Mouse (Mus musculus): ENCODE results near the gene Arid3b. TPM values are rescaled to one million over a fixed set of nuclear protein-coding genes. Genes with fewer than 3 reads are reported as not detected.

Arid3b gene
- total RNA-seq, 2 experiments from 2014 or later: 10.9 to 14.8 TPM

DNA sequence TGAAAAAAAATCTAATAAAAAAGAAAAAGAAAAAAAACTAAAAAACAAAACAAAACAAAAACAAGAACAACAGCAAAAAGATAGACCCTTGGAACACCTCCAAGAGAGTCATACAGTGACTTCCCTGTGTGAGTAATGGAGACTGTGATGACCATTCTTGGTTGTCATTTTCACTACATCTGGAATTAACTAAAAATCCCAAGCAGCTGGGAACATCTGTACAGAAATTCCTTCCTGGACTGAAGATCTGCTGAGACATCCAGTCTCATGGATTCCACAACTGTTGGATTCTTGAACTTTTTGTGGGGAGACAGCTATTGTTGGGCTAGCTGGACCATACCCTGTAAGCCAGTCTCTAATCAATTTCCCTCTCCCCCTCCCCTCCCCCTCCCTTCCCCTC lies 27.7 kb upstream of the Arid3b start:
- no peak for TF ChIP-seq CTCF (IDR thresholded peaks at IDR 0.05)
- intact Hi-C loops (cut with DNase I): no loop called here

DNA sequence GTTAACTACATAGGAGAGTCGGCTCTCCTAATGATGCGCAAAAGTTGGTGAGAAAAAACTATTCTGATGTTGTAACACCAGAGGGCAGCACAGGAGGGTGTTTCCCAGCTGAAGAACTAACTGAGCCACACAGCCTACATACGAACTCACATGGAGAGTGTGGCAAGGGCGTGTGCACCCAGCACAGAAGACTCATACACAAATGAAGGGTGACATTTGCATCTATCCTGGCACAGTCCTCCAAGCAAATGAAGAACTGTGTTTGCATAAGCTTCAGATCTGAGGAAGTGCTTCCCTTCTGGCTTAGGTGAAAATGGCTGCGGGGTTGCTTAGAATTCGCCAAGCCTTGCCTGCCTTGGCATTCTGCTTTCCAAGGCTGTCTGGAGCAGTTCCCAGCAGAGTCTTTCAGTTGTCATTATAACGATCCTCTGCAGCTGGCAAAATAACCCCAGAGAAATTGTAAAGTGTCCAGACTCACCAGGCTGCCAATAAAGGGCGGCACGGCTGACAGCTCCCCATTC lies 25.4 kb upstream of the Arid3b start:
- peak; percentile 51 to 59 for DNase-seq (ENCODE audit: extremely low spot score in 1 of 2, low spot score in 2 of 2)
- TF ChIP-seq CTCF (IDR thresholded peaks at IDR 0.05): peak; percentile 75
- intact Hi-C loops (cut with DNase I): loop anchor here (1.0 kb wide), 1 partner anchor 136 kb away; no protein-coding TSS in a partner anchor
- Histone ChIP-seq H3K4me3 (peak overlapping the region; percentile 16; the same call in 1 of the 2 replicates), H3K27ac (peak overlapping the region; percentile 47; the same call in 1 of the 2 replicates)

More for the DNA sequence above, 27.7 kb upstream of the Arid3b start:
- no peak overlapping the region for H3K27ac ChIP-seq
- no peak for DNase-seq (ENCODE audit: extremely low spot score in 1 of 2, low spot score in 2 of 2)
- H3K4me3 ChIP-seq: no peak overlapping the region

DNA sequence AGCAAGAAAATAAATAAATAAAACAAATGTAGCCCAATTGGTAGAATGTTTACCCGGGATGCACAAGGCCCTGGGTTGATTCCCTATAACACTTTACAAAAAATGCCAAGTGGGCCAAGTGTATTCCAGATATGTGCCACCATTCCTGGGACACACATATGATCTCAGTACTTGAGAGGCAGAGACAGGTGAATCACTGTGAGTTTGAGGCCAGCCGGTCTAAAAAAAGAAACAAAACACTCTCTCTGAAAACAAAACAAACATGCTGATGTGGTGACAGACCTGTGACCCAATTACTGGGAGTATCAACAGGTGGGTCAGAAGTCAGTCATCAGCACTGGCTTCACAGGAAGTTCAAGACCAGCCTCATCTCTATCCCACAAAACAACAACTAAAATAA lies 19.9 kb upstream of the Arid3b start:
- TF ChIP-seq CTCF (IDR thresholded peaks at IDR 0.05): no peak
- intact Hi-C loops (cut with DNase I): no loop called here
- H3K4me3 ChIP-seq: no peak overlapping the region
- H3K27ac ChIP-seq: no peak overlapping the region
- no peak for DNase-seq (ENCODE audit: extremely low spot score in 1 of 2, low spot score in 2 of 2)

DNA sequence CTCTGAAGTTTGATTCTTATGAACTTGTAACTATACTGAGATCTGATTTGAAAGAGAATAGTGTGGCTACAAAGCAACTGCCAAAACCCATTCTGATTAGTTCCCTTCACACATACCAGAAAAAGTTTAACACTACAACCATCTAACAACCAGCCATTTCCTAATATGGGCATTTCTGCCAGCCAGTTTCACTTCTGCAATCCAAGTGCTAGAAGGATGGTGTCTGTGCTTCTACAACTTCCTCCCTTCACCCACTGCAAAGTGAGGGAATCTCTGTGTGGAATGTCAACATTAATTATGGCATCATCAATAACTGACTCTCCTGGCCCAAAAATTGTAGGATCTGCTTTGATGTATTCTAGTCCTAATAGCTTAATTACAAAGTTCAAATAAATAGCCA lies 17.7 kb upstream of the Arid3b start:
- Histone ChIP-seq H3K4me3 (no peak overlapping the region), H3K27ac (no peak overlapping the region)
- intact Hi-C loops (cut with DNase I): no loop called here
- DNase-seq (ENCODE audit: extremely low spot score in 1 of 2, low spot score in 2 of 2): no peak
- TF ChIP-seq CTCF (IDR thresholded peaks at IDR 0.05): no peak

DNA sequence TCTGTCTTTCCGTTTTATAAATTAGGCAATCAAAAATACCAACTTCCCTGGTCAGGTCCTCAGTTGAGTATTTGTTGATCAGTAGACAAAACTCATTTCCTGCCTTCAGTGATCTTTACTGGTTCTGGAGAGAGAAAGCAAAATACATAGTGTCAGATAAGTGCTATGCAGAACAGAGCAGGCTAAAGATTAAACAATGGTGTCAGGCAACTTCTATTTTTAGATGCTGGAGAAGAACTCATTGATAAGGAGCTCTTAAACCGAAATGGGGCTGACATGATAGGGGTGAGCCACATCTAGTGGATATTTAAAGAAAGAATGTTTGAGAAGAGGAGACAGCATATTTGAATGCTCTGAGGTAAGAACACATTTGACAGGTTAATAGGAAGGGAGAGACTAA lies 2.4 kb upstream of the Arid3b start:
- Histone ChIP-seq H3K27ac (no peak overlapping the region), H3K4me3 (no peak overlapping the region)
- intact Hi-C loops (cut with DNase I): no loop called here
- no peak for DNase-seq (ENCODE audit: extremely low spot score in 1 of 2, low spot score in 2 of 2)
- TF ChIP-seq CTCF (IDR thresholded peaks at IDR 0.05): no peak

DNA sequence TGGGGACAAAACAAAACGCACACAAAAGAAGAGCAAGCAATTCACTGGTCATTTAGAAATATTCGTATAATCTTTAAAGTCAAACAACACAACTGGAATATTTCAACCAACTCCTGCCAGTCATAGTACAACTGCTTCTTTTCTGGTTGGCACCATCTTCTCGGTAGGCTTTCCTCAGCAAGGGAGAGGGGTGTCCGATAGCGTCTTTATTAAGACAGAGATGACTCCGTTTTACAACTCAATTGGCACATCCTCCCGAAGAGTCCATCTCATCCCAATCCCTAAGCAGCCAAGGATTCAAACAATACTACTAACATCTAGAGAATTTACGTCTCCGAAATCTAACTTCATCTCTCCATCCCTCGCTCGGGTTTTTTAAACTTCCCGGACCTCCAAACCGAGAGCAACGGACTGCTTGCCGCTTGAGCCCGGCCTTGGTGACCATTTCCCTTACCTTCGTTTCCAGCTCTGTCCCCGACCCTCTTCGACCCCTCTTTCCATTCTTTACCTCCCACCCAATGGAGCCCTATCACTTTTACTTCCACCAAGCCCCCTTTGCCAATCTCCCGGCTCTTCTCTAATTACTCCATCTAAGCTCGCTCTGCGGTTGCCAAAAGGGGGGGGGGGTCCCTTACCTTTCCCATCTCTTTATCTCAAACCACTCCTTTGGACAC lies 615 bp downstream of the Arid3b start:
- Histone ChIP-seq H3K4me3 (peak overlapping the region; percentile 84), H3K27ac (peak overlapping the region; percentile 88)
- TF ChIP-seq CTCF (IDR thresholded peaks at IDR 0.05): no peak
- DNase-seq (ENCODE audit: extremely low spot score in 1 of 2, low spot score in 2 of 2): no peak
- intact Hi-C loops (cut with DNase I): loop anchor here (1.0 to 2.0 kb wide), 2 partner anchors 71 to 75 kb away; partner anchors contain the start of genes Clk3 and Ubl7

DNA sequence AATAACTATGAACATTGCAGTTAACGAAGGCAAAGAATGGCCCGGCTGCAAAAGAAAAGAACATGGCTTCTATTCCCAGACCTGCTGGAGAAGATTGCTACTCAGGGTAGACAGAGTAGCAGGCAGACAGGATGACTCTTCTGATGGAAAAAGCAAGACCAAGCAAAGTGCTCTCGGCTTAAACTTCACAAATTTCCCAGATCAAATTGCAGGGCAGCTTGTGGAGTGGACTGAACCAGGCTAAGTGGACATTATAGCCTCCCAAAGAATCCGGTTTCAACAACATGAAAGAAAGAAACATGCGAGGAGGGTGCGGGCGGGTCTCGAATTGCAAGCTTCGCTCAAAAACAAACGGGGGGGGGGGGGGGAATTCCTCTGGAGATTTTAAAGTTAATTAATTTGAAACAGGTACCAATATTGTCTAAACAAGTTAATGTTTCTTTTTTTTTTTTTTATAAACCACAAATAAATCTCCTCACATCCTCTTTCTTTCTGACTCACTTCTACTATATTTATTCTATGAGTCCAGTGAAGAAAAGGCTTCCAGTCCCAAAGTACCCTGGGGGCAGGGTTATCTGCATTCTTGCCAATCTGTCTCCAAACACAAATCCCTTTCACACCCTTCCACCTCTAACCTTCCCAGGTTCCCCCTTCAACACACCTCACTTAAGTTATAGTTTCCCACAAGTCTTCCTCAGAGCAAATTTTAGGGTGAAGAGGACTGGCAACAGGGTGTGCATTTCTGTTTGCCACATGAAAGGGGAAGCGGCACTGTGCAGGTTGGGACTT lies 1.8 kb downstream of the Arid3b start:
- intact Hi-C loops (cut with DNase I): no loop called here
- no peak for TF ChIP-seq CTCF (IDR thresholded peaks at IDR 0.05)
- Histone ChIP-seq H3K27ac (0 out of 2 replicates have a peak overlapping the region, but pooled peaks have one; percentile 2), H3K4me3 (peak overlapping the region; percentile 84)
- DNase-seq (ENCODE audit: extremely low spot score in 1 of 2, low spot score in 2 of 2): no peak

DNA sequence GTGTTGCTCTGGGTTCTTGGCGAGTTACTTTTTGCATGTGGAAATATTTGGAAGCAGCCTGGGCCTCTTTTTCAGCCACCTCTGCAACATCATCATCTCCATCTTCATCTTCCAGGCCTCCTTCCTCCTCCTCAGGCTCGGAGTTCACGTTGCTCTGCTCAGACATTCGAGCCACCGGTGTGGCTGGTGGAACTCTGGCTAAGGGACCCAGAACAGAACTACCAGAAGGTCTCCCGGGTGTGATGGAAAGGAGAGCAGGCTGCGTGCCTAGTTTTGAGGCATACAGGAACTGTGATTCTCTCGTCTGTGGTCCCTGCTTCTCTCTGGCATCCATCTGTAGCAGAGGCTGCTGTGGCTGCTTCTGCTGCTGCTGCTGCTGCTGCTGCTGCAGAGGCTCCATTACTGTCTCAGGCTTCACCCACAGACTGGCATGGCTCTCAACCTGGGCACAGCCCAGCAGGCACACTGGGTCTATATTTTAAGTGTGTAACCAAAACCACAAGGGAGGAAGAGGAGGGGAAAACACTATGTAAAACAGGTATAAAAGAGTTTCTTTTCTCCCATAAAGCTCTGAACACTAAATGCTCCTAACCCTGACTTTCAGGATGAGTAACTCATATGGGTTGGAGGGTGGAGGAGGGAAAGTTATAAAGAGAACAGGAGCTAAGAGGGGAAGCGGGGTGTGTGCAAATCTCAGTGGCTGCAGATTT lies 2.7 kb downstream of the Arid3b start:
- H3K4me3 ChIP-seq: peak overlapping the region; percentile 14; the same call in 1 of the 2 replicates
- no peak for TF ChIP-seq CTCF (IDR thresholded peaks at IDR 0.05)
- DNase-seq (ENCODE audit: extremely low spot score in 1 of 2, low spot score in 2 of 2): no peak
- intact Hi-C loops (cut with DNase I): no loop called here
- H3K27ac ChIP-seq: peak overlapping the region; percentile 47

DNA sequence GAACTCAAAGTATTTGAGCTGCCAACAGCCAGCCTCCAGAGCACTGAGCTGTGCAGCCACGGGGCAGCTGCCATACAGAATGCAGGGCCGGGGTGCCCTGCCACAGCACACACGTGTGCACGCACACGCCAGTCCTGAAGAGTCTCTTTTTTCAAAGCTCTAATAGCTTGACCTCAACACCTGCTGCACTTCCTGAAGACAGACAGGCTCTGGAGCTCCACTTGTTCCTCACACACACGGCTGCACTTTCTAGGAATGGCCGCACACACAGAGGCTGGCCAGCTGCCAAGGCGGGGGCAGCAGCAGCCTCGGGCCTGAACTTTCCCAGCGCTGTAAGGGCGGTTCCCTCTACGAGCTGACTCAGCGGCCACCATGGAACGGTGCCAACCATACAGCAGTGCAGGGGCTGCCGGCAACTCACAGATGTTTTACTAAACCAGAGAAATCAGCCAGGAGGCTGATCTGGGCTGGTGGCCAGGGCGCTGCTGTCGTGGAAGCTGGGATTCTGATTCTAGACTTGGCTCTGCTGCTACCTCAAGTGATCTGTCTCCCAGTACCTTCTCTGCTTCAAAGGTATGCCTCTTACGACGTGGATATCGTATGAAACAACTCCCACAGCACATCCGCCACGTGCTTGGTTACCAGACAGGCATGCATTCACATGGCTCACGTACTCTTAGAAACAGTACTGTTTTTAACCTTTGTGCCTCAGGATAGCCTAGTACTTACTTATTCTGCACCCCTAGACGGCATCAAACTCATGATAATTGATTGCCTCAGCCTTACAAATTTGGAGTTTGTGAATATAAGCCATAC lies 5.1 kb downstream of the Arid3b start:
- TF ChIP-seq CTCF (IDR thresholded peaks at IDR 0.05): no peak; the same call in 1 of the 2 replicates
- DNase-seq (ENCODE audit: extremely low spot score in 1 of 2, low spot score in 2 of 2): peak; percentile 90 to 91
- no peak overlapping the region for H3K27ac ChIP-seq
- peak overlapping the region; percentile 3; the same call in 1 of the 2 replicates for H3K4me3 ChIP-seq
- intact Hi-C loops (cut with DNase I): no loop called here

DNA sequence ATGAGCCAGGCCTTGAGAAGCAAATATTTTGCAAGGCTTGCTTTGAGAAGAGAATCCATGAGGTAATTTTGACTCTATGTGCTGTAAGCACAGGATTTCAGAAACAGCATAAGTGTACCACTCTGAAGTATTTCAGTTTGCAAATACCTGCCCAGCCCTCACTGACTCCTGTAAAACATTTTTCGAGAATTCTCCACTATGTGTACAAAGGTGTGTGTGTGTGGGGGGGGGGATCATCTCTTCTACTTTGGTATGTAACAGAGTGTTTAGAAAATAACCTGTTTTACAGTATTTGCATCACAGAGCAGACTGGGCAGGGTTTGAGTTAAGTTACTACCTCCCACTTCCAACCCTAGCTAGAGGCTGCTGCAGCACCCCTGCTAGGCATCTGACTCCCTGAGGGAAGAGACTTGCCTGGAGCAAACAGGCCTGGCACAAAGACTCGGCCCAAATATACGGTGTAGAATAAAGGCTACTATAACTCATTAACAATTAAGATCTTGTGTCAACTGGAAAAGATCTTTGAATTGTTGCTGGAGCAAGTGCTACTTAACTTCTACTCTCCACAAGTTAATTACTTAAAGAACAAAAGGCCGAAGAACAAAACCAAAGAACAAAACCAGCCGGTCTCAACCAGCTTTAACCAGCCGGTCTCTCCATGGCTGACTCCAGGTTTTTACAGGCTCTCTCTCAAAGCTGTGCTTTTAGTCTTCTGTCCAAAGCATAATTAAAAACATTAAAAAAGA lies 6.6 kb downstream of the Arid3b start:
- H3K27ac ChIP-seq: no peak overlapping the region
- DNase-seq (ENCODE audit: extremely low spot score in 1 of 2, low spot score in 2 of 2): no peak
- H3K4me3 ChIP-seq: no peak overlapping the region
- intact Hi-C loops (cut with DNase I): no loop called here
- no peak for TF ChIP-seq CTCF (IDR thresholded peaks at IDR 0.05)
